Mouse (Mus musculus) mature B cell (primary cell): ENCODE data around the gene Hscb.

Experiments
- in situ Hi-C: fragments of 300-500 bp; cut with MboI; formaldehyde crosslinking; loops from 2 replicates; pipeline ENCODE4 v1.14.3; 2019

Gene Hscb

GRCm38 (mm10) chr5:110781529-110782238, 57.9 kb downstream of the Hscb start:
- in situ Hi-C loops, result no loop called here

DNA sequence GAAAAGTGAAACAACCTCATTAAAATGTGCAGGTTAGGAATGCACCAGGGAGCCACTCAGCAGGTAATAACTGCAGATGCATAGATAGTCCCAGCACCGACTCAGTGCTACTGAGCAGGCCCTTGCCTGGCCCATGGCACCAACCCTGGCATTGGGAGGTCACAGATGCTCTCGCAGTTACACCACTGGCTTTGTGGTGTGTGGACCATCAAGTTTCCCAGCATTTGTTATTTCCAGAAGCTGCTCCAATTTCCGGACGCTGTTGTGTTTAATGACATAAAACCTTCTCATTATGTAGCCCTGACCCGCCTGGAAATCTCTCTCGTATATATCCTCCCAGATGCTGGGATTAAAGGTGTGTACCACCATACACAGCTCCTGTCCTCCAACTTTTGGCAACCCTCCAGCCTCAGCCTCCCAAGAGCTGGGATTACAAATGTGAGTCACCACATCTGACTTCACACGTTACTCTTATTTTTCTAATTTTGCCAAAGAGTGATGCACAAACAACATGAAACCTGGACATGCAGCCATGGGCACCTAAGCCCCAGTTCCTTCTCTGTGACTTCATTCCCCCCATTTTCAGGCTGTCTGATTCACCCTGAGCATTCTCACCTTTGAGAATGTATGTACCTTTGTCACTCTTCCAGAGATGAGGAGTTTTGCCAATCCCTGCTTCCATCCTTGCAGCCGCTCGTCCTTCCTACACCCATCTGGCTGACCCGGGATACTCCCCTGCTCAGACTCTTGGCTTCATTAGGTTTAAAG, 58.6 kb downstream of the Hscb start:
- in situ Hi-C loops, result no loop called here

- in situ Hi-C loops, result no loop called here
These were observed 59.4 kb downstream of the Hscb start, which contains the start of gene Pus1 for GRCm38 (mm10) chr5:110779998-110780760. Gene Pus1, minus strand, starts transcription at chr5:110780659.

DNA sequence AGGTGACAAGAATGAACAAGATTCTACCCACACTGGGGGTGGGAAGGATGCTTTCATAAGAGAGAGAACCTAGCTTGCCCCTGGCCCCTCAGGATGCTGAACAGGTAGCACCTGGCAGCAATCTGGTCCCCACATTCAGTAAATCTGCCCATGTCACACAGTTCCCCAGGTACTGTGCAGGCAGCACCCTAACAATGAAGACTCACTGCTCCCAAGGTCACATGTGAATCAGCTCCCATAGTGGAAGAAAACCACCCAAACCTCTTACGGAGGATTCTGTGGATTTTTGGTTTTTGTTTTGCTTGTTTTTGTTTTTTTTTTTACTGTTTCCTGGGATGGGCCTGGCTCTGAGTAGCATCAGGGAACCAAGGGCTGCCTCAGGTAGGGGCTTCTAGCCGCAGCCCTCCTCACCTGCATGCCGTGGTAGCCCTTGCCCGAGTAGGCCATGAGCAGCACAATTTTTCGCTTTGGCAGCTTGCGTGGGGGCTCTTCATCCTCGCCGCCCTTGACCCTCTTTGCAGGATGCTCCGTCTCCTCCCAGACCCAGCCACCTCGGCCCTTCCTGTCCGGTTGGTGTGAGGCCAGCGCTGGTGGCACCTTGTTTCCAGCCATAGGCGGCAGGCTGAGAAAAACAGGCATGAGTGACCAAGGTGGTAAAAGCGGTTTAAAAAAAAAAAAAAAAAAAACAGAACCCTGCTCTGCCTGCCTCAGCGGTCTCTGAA, 60.1 kb downstream of the Hscb start:
- in situ Hi-C loops, result no loop called here
